ENCODE assay signal across 8 mouse cellular contexts in genomic region chr15:31315630-31316231, GRCm38 (mm10). TPM values are rescaled to one million over a fixed set of nuclear protein-coding genes. Genes with fewer than 3 reads are reported as not detected.
A peak's percentile ranks its signal among the peaks of the same experiment; 100 is the strongest.
DNase-seq lines count a peak whose midpoint lies in the region; ATAC-seq and TF ChIP-seq lines count a peak whose summit lies in the region.

No protein-coding gene starts in this region.

- no peak overlapping the region for H3K4me2 ChIP-seq in hindbrain, postnatal 0 days (ENCODE audit: low read depth, low read length)

- TF ChIP-seq CTCF in hindbrain, postnatal 0 days (IDR thresholded peaks at IDR 0.05; ENCODE audit: low read depth), result peak; percentile 88

- 0 out of 2 replicates have a peak, but pooled peaks cover 5% of the 10 kb centered on the region for H3K4me1 ChIP-seq in hindbrain, postnatal 0 days (ENCODE audit: insufficient read depth, low read length)

- no peak overlapping the region for H3K4me3 ChIP-seq in hindbrain, postnatal 0 days (ENCODE audit: low read length)

- no peaks in the 10 kb centered on the region for H3K27me3 ChIP-seq in hindbrain, postnatal 0 days (ENCODE audit: insufficient read depth, low read length)

- H3K9me3 ChIP-seq in hindbrain, postnatal 0 days (ENCODE audit: low read length), result no peaks in the 10 kb centered on the region

- 9% methylated on average over 5 of the region's 5 CpGs for WGBS in hindbrain, postnatal 0 days

- ATAC-seq in hindbrain, postnatal 0 days, result peak; percentile 88
- ATAC-seq in megakaryocyte-erythroid progenitor cell, adult 5-6 weeks (replicated peaks; ENCODE audit: low FRiP score, low TSS enrichment, poor library complexity, severe bottlenecking), result peak; percentile 85; the same call in 1 of the 2 replicates
- ATAC-seq in activated CD4-positive, CD25-positive, alpha-beta regulatory T cell, adult 4 months, result no peak

- no peaks in the 10 kb centered on the region for H3K36me3 ChIP-seq in hindbrain, postnatal 0 days (ENCODE audit: insufficient read depth, low read length)

- DNase-seq in T-cell, adult 2 months (ENCODE audit: low spot score), result peak; percentile 24
- peak; percentile 75 to 82 for DNase-seq in cerebellum, postnatal 36 days
- peak; percentile 47 to 53 for DNase-seq in gastrocnemius, adult 8-10 months (ENCODE audit: low spot score in 2 of 2)
- DNase-seq in hindbrain, postnatal 0 days (ENCODE audit: low spot score), result peak; percentile 93
- peak; percentile 84 to 91 for DNase-seq in left cerebral cortex, adult 18-20 months (ENCODE audit: low spot score in 2 of 2)
- peak; percentile 74 for DNase-seq in right cerebral cortex, postnatal 25 days

- H3K27ac ChIP-seq in hindbrain, postnatal 0 days, result no peak overlapping the region

- H3K9ac ChIP-seq in hindbrain, postnatal 0 days (replicated peaks; ENCODE audit: low read length), result no peak overlapping the region

RNA-seq across cellular contexts. Expression of gene Ankrd33b, which starts 51.8 kb away (rescaled TPM):
- total RNA-seq in gastrocnemius, adult 8-10 months (2022), result 10 to 100 TPM; 11.5 to 18.8 (median 16.5) TPM
- total RNA-seq in hindbrain, postnatal 0 days (2014; rRNA removed), result 1.6 and 3.3 TPM in 2 replicates
- polyA plus RNA-seq in hindbrain, postnatal 0 days (2015; fragmentation: Nextera tagmentation; extraction: Ambion mirVana), result 1.2 and 1.6 TPM in 2 replicates
- total RNA-seq in left cerebral cortex, adult 18-20 months (2021), result 10 to 100 TPM; 81.7 to 87.2 TPM
- total RNA-seq in megakaryocyte-erythroid progenitor cell, adult 5-6 weeks (2014; fragmentation: Nextera tagmentation), result 1.6 TPM in 1 of 2 replicates, not detected in the other
- total RNA-seq in megakaryocyte-erythroid progenitor cell, adult 5-6 weeks (2017), result not detected in 2 replicates
- polyA plus RNA-seq in activated CD4-positive, CD25-positive, alpha-beta regulatory T cell, adult 4 months (2017; shearing (Covaris generic)), result under 1 TPM in 1 of 2 experiments, not detected in 1; 0.71 TPM

Comparison
In these comparisons a context has a peak if more than half of its experiments do, and no peak if none do; other contexts are left out.
1. DNase-seq: peak in every context shown above with its lines; median percentile 93 in hindbrain, postnatal 0 days; 88 in left cerebral cortex, adult 18-20 months; 78 in cerebellum, postnatal 36 days; 74 in right cerebral cortex, postnatal 25 days; 50 in gastrocnemius, adult 8-10 months; 24 in T-cell, adult 2 months.
2. RNA of gene Ankrd33b, which starts 51.8 kb away (total RNA-seq): 81.7 to 87.2 TPM in left cerebral cortex, adult 18-20 months; 11.5 to 18.8 TPM in gastrocnemius, adult 8-10 months, 1.6 to 3.3 TPM in hindbrain, postnatal 0 days and 1.6 TPM in megakaryocyte-erythroid progenitor cell, adult 5-6 weeks; every median in the first group is over 4 times any median in the second.